In the genomic region with DNA sequence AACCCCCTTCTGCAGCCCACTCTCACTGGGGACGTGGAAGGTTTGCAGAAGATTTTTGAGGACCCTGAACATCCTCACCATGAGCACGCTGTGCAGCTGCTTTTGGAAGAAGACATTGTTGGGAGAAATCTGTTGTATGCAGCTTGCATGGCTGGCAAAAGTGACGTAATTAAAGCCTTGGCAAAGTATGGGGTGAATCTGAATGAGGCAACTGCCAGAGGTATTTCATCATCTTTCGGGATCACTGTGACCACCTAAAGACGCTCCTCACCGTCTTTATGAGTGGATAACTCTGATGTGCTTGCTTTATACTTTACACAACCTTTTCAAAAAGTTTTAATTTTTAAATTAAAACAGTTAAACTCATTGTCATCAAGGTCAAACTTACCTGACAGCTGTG, we compare ENCODE assay signal across 1 mouse cellular context.
TF ChIP-seq lines count a peak whose summit lies in the region.

No protein-coding gene starts in this region.

TF ChIP-seq in myocyte, 11 proteins besides CTCF, POLR2A, EP300 and RAD21 (continued from another document):
- TF ChIP-seq TCF3 (IDR thresholded peaks at IDR 0.05; ENCODE audit: insufficient read length, low read depth) (no peak), CEBPB (IDR thresholded peaks at IDR 0.05; ENCODE audit: insufficient read depth, poor library complexity, severe bottlenecking) (peak; percentile 94), USF1 (IDR thresholded peaks at IDR 0.05; ENCODE audit: low read depth) (no peak)
